Mouse (Mus musculus) midbrain, postnatal 0 days (tissue): ENCODE data around the gene Serac1. TPM values are rescaled to one million over a fixed set of nuclear protein-coding genes. Genes with fewer than 3 reads are reported as not detected.
A peak's percentile ranks its signal among the peaks of the same experiment; 100 is the strongest.

Experiments
- ATAC-seq: fragments of 200-750 bp; cut with Nextera tagmentation; 2 replicates; pipeline ENCODE4 v1.8.0; 2017; ENCODE audit warnings: moderate number of reproducible peaks, mild to moderate bottlenecking, moderate TSS enrichment, moderate library complexity; ENCODE audit not compliant: low FRiP score
- DNase-seq: peaks from one replicate; pipeline ENCODE4 v3.0.0-alpha.2; 2015; ENCODE audit warnings: low spot score
- H3K27ac ChIP-seq: fragments of 300-500 bp; sonication (generic); 2 replicates; pipeline ENCODE4 v1.5.1; 2014; ENCODE audit warnings: low read depth, mild to moderate bottlenecking, low read length, mixed read lengths
- H3K27me3 ChIP-seq: fragments of 300-500 bp; sonication (generic); 2 replicates; pipeline ENCODE4 v1.6.1; 2014; ENCODE audit warnings: low read length, control low read depth, mixed read lengths; ENCODE audit not compliant: insufficient read depth
- H3K36me3 ChIP-seq: fragments of 300-500 bp; sonication (generic); 2 replicates; pipeline ENCODE4 v1.6.1; 2014; ENCODE audit warnings: low read length, control low read depth, mixed read lengths; ENCODE audit not compliant: insufficient read depth
- H3K4me1 ChIP-seq: fragments of 300-500 bp; sonication (generic); 2 replicates; pipeline ENCODE4 v1.6.1; 2014; ENCODE audit warnings: mild to moderate bottlenecking, control low read depth, antibody characterized with exemption, low read length, mixed read lengths; ENCODE audit not compliant: insufficient read depth
- H3K4me2 ChIP-seq: fragments of 300-500 bp; sonication (generic); 2 replicates; pipeline ENCODE4 v1.6.1; 2014; ENCODE audit warnings: low read depth, mild to moderate bottlenecking, low read length, mixed read lengths; ENCODE audit not compliant: poor library complexity, severe bottlenecking
- H3K4me3 ChIP-seq: fragments of 300-500 bp; sonication (generic); 2 replicates; pipeline ENCODE4 v1.5.1; 2014; ENCODE audit warnings: low read depth, mild to moderate bottlenecking, low read length, moderate library complexity
- H3K9ac ChIP-seq: fragments of 300-500 bp; sonication (generic); replicated peaks from 2 replicates; pipeline ENCODE4 v1.6.1; 2014; ENCODE audit warnings: mild to moderate bottlenecking, low read length, moderate library complexity, mixed read lengths; ENCODE audit not compliant: poor library complexity, severe bottlenecking
- H3K9me3 ChIP-seq: fragments of 300-500 bp; sonication (generic); 2 replicates; pipeline ENCODE4 v1.6.1; 2016; ENCODE audit warnings: low read length, control low read depth
- CTCF ChIP-seq: IDR thresholded peaks from 2 replicates; pipeline ENCODE4 v1.5.1; 2016; ENCODE audit warnings: antibody characterized with exemption, mild to moderate bottlenecking
- WGBS: fragments of 180-500 bp; shearing (Covaris S2); extraction: QIAGEN DNeasy Blood & Tissue Kit; methylation state at CpG from one replicate; pipeline ENCODE4 v1.1.7; 2014; 5-methylcytosine and 5-hydroxymethylcytosine counted together
- polyA plus RNA-seq: library from polyadenylated mRNA; unstranded; fragments of >200 nt; fragmentation: Nextera tagmentation; extraction: Ambion mirVana; gene quantifications from 2 replicates; pipeline ENCODE4 v1.2.1, GENCODE M21; 2015
- total RNA-seq: library from RNA; depleted of rRNA; stranded (reverse); fragments of >200 nt; gene quantifications from 2 replicates; pipeline ENCODE4 v1.2.3, GENCODE M21; 2014; rRNA removed

Gene Serac1
- total and polyA plus RNA-seq, 2 experiments from 2014 or later, result 6.8 to 14.3 TPM

- Histone ChIP-seq H3K4me2 (no peak overlapping the region), H3K27me3 (no peaks in the 10 kb centered on the region), H3K9me3 (no peaks in the 10 kb centered on the region), H3K4me1 (peaks cover 5% of the 10 kb centered on the region; the same call in 1 of the 2 replicates), H3K4me3 (no peak overlapping the region), H3K27ac (no peak overlapping the region), H3K9ac (no peak overlapping the region), H3K36me3 (no peaks in the 10 kb centered on the region)
- WGBS, result 75% methylated on average over 6 of the region's 6 CpGs
- TF ChIP-seq CTCF, result no peak
- DNase-seq, result no peak
- ATAC-seq, result no peak
Measured at GRCm38 (mm10) chr17:5994606-5995005, 84.9 kb downstream of the Serac1 start.

- no peaks in the 10 kb centered on the region for H3K9me3 ChIP-seq
- no peak for DNase-seq
- ATAC-seq, result no peak
- no peak overlapping the region for H3K27ac ChIP-seq
- no peaks in the 10 kb centered on the region for H3K27me3 ChIP-seq
- peaks cover 5% of the 10 kb centered on the region; the same call in 1 of the 2 replicates for H3K4me1 ChIP-seq
- H3K9ac ChIP-seq, result no peak overlapping the region
- H3K36me3 ChIP-seq, result no peaks in the 10 kb centered on the region
- H3K4me2 ChIP-seq, result no peak overlapping the region
- 68% methylated on average over 3 of the region's 3 CpGs for WGBS
- TF ChIP-seq CTCF, result peak; percentile 29; the same call in 1 of the 2 replicates
- no peak overlapping the region for H3K4me3 ChIP-seq
Measured at GRCm38 (mm10) chr17:5993581-5994260, 85.8 kb downstream of the Serac1 start.

- H3K36me3 ChIP-seq, result no peaks in the 10 kb centered on the region
- no peak overlapping the region for H3K4me3 ChIP-seq
- 78% methylated on average over 5 of the region's 5 CpGs for WGBS
- no peak overlapping the region for H3K9ac ChIP-seq
- no peaks in the 10 kb centered on the region for H3K9me3 ChIP-seq
- no peak for ATAC-seq
- no peak overlapping the region for H3K4me2 ChIP-seq
- H3K27me3 ChIP-seq, result no peaks in the 10 kb centered on the region
- H3K4me1 ChIP-seq, result peaks cover 5% of the 10 kb centered on the region; the same call in 1 of the 2 replicates
- DNase-seq, result no peak
- H3K27ac ChIP-seq, result no peak overlapping the region
- TF ChIP-seq CTCF, result no peak
Measured at GRCm38 (mm10) chr17:5992866-5993580, 86.5 kb downstream of the Serac1 start.

Other genes starting within 250 kb of the Serac1 start
- gene Snx9, start 238.4 kb downstream of the Serac1 start, total RNA-seq, result 10.4 and 11.3 TPM in 2 replicates
- gene Snx9, start 238.4 kb downstream of the Serac1 start, polyA plus RNA-seq, result 4.8 and 5.3 TPM in 2 replicates
- 3.1 and 4.0 TPM in 2 replicates for gene Synj2, start 138.5 kb downstream of the Serac1 start, total RNA-seq
- gene Synj2, start 138.5 kb downstream of the Serac1 start, polyA plus RNA-seq, result 1.8 and 2.3 TPM in 2 replicates
- gene Gtf2h5, start within 50 bp of the Serac1 start, total RNA-seq, result 48.7 and 68.7 TPM in 2 replicates
- gene Gtf2h5, start within 50 bp of the Serac1 start, polyA plus RNA-seq, result 236 and 243 TPM in 2 replicates
- 268 and 400 TPM in 2 replicates for gene Tulp4, start 26.7 kb upstream of the Serac1 start, total RNA-seq
- gene Tulp4, start 26.7 kb upstream of the Serac1 start, polyA plus RNA-seq, result 74.3 and 87.9 TPM in 2 replicates
- 83.4 and 94.2 TPM in 2 replicates for gene Tmem181a, start 177.1 kb upstream of the Serac1 start, total RNA-seq
- 68.0 and 75.7 TPM in 2 replicates for gene Tmem181a, start 177.1 kb upstream of the Serac1 start, polyA plus RNA-seq
- 31.2 and 32.6 TPM in 2 replicates for gene Dynlt1a, start 237.8 kb upstream of the Serac1 start, total RNA-seq
- gene Dynlt1a, start 237.8 kb upstream of the Serac1 start, polyA plus RNA-seq, result 44.0 and 45.0 TPM in 2 replicates